Mouse (Mus musculus): ENCODE measurements around the gene Spopl. TPM values are rescaled to one million over a fixed set of nuclear protein-coding genes. Genes with fewer than 3 reads are reported as not detected.
"Not testable (repeated sequence)": the region's sequence is repeated elsewhere in the genome, so short reads cannot be mapped to it uniquely, and the experiment has no call there.

The Spopl gene
- 15.8 and 18.2 TPM in 2 replicates for polyA plus RNA-seq (2015; fragmentation: Nextera tagmentation; extraction: Ambion mirVana)

- DNase-seq (ENCODE audit: low spot score): peak; percentile 85
Measured at GRCm38 (mm10) chr2:23571302-23572156, at the start of gene Spopl. TSS of gene Spopl (minus strand) at chr2:23572106.

GRCm38 (mm10) chr2:23620128-23620527, 48.2 kb upstream of the Spopl start:
- DNase-seq (ENCODE audit: low spot score): no peak

GRCm38 (mm10) chr2:23617989-23618388, 46.1 kb upstream of the Spopl start:
- no peak for DNase-seq (ENCODE audit: low spot score)

- DNase-seq (ENCODE audit: low spot score): no peak
Measured at GRCm38 (mm10) chr2:23605391-23605790, 33.5 kb upstream of the Spopl start.

GRCm38 (mm10) chr2:23588769-23589168, 16.9 kb upstream of the Spopl start:
- DNase-seq (ENCODE audit: low spot score): no peak

GRCm38 (mm10) chr2:23572157-23572532, 239 bp upstream of the Spopl start:
- not testable (repeated sequence) for DNase-seq (ENCODE audit: low spot score)

GRCm38 (mm10) chr2:23570563-23570962, 1.3 kb downstream of the Spopl start:
- no peak for DNase-seq (ENCODE audit: low spot score)

GRCm38 (mm10) chr2:23568775-23569174, 3.1 kb downstream of the Spopl start:
- no peak for DNase-seq (ENCODE audit: low spot score)

GRCm38 (mm10) chr2:23565081-23565801, 6.7 kb downstream of the Spopl start:
- no peak for DNase-seq (ENCODE audit: low spot score)

- no peak for DNase-seq (ENCODE audit: low spot score)
Measured at GRCm38 (mm10) chr2:23562898-23563297, 9.0 kb downstream of the Spopl start.

GRCm38 (mm10) chr2:23559186-23559585, 12.7 kb downstream of the Spopl start:
- DNase-seq (ENCODE audit: low spot score): no peak

GRCm38 (mm10) chr2:23551235-23551634, 20.7 kb downstream of the Spopl start:
- no peak for DNase-seq (ENCODE audit: low spot score)

GRCm38 (mm10) chr2:23547220-23547619, 24.7 kb downstream of the Spopl start:
- no peak for DNase-seq (ENCODE audit: low spot score)

GRCm38 (mm10) chr2:23539967-23540366, 31.9 kb downstream of the Spopl start:
- DNase-seq (ENCODE audit: low spot score): peak; percentile 11

- DNase-seq (ENCODE audit: low spot score): not testable (repeated sequence)
Measured at GRCm38 (mm10) chr2:23527717-23528116, 44.2 kb downstream of the Spopl start.

GRCm38 (mm10) chr2:23505141-23505540, 66.8 kb downstream of the Spopl start:
- no peak for DNase-seq (ENCODE audit: low spot score)

GRCm38 (mm10) chr2:23481715-23482114, 90.2 kb downstream of the Spopl start:
- no peak for DNase-seq (ENCODE audit: low spot score)

GRCm38 (mm10) chr2:23467471-23467870, 104.4 kb downstream of the Spopl start:
- no peak for DNase-seq (ENCODE audit: low spot score)

GRCm38 (mm10) chr2:23457452-23457851, 114.5 kb downstream of the Spopl start:
- no peak for DNase-seq (ENCODE audit: low spot score)

Measured in thymus, postnatal 0 days (tissue).